Mouse (Mus musculus): Measurements from ENCODE around the gene Aco2.

GRCm38 (mm10) chr15:81952310-81952709 is 80.2 kb downstream of the Aco2 start:
- no peak for TF ChIP-seq CTCF (IDR thresholded peaks at IDR 0.05; ENCODE audit: borderline replicate concordance, insufficient read depth, low read depth, low read length)
- no peak for TF ChIP-seq POLR2A (IDR thresholded peaks at IDR 0.05; ENCODE audit: borderline replicate concordance, insufficient read depth, low read length)
